Mouse (Mus musculus) megakaryocyte, embryonic 14.5 days (primary cell): ENCODE measurements around the gene Gpalpp1.

Experiments used
- FLI1 ChIP-seq: IDR thresholded peaks from 2 replicates; pipeline ENCODE4 v1.6.1; 2012; ENCODE audit warnings: low read length, inconsistent platforms, mixed read lengths
- GATA1 ChIP-seq: IDR thresholded peaks from 3 replicates; pipeline ENCODE4 v1.6.1; 2012; ENCODE audit warnings: mixed read lengths, low read length, inconsistent platforms, borderline replicate concordance

DNA sequence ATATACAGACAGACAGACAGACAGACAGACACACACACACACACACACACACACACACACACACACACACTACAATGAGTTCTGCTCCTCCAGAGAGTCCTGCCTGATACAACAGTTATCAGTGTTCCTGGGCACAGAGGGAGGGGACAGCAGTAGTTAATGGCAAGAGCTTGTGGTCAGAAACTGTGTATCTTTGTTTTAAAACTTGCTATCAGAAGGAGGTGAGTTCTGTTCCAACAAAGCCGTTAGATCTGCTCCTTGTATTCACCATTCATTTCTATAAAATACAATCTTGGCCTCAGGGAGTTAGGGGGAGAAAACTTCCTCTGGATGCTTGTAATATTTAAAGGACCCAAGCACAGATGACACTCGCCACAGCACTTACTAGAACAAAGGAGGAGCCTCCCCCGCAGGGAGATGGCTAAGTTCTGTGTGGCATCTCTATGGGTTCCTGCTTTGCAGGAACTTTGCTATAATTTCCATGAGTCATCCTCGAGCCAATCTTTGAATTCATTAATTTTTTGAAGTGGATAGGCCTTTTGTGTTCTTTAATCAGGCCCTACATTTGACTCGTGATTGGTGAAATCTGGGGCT is 47.7 kb upstream of the Gpalpp1 start:
- TF ChIP-seq FLI1 (no peak), GATA1 (no peak)
